Mouse (Mus musculus) layer of hippocampus, postnatal 36 days (tissue): Measurements from ENCODE around the gene Zfp467. TPM values are rescaled to one million over a fixed set of nuclear protein-coding genes. Genes with fewer than 3 reads are reported as not detected.

Source experiments
- DNase-seq, 2 experiments: peaks; one replicate each; pipeline ENCODE4 v3.0.0; 2022
- total RNA-seq, 2 experiments: library from RNA; stranded (reverse); gene quantifications; 2 replicates each; pipeline ENCODE4 v1.2.3; 2021

Gene Zfp467
- total RNA-seq, 2 experiments from 2014 or later = 21.4 to 22.8 TPM

DNA sequence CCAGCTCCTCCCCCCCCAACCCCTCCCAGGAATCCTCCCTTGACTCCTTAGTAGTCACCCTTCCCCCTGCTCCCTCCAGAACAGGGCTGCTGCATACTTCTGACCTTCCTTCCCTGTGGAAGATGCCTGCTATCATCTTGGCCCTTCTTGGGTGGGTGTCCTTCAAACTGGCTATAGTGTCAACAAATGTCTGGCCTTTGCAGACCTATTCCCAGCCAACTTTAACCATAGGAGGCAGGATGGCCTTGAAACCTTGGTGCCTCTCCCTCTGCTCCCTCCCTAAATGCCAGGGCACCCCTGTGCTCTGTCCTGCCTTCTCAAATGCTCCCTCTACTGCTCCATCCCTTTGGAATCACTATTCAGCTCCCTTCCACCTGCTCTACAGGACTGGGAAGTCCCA is 6.0 kb downstream of the Zfp467 start:
- DNase-seq = no peak

DNA sequence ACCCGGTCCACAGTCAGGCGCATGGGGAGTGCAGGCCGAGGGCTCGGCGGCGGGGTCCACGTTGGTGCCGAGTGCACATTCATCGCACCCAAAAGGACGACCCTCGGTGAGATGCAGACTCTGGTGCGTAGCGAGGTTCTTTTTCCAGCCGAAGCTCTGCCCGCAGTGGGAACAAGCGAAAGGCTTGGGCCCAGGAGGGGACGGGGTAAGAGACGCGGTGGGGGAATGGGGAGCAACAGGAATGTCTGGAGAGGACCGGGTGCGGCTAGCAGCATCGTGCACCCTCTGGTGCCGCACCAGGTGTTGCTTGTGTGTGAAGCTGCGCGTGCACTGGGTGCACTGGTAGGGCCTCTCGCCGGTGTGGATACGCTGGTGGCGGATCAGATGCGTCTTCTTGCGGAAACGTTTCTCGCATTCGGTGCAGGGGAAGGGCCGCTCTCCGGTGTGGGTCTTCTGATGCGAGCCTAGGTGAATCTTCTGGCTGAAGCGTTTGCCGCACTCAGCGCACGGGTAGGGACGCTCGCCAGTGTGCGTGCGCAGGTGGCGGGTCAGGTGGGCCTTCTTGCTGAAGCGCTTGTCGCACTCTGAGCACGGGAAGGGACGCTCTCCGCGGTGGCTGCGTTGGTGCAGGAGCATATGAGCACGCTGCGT is 7.0 kb downstream of the Zfp467 start:
- no peak for DNase-seq

DNA sequence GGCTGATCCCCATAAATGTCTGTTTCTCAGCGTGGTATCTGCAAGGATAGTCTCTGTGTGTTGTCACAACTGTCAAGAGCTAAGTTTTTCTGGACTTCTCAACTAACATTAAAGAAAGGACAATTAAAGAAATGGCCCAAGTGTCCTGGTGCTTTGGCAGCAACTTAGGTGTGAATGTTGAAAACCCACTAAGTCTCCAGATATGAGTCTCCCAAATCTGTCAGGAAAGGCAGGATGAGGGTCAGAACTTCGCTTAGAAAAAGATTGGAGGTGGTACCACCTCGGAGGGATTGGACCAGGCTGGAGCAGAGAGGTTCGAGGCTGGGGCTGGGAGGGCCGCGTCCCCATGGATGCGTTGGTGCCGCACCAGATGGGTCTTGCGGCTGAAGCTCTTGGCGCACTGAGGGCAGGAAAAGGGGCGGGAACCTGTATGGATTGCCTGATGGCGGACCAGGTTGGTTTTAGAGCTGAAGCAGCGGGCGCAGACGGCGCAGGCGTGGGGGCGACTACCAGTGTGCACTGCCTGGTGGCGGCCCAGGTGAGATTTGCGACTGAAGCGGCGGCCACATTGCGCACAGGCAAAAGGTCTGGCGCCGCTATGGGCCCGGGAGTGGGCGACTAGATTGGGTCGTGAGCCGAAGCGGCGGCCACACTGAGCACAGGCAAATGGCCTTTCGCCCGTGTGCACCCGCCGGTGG is 7.8 kb downstream of the Zfp467 start:
- DNase-seq = no peak

DNA sequence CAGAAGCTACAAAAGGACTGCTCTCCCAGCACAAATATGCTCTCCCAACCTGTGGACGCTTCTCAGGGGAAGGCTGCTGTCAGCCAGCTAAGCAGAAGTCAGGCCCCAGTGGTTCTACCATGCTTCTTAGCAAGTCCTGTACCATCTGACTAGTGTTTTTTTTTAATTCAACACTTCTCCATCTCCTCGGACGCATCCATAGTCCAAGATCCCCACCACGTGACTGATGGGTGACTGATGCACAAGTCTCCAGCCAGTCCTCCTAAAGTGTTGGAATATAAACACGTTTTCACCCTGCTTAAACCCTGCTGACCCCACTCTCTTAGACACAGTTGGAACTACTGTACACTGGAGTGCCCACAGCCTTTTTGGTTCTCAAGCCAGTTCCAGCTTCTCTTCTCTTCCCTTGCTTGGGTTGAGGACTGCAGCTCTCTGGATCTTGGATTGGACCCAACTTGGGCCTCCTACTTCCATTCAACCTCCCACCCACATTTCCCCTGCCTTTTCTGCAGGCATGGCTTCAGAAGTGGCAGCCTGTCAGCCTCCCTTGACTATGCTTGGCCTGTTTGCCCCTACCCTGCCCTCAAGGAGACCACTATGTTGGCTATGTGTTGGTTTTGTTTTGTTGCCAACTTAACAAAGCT is 9.8 kb downstream of the Zfp467 start:
- no peak for DNase-seq

DNA sequence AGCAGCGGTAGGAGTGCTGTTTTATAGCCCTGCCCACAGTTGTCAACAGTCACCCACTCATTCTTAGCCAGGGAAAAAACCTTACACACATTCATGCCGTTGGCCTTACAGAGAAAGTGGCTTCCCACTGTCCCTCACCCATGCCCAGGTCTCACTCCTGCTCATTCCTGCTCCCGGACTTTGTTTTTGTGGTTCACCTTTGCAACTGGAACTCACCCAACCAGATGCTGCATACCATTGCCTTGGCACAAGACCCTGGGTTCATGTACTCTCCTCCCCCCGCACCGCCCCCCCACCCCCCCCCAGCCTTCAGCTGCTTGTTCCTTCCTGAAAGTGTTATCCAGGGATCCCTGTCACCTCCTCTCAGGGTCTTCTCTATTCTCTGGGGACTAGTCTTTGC is 10.5 kb downstream of the Zfp467 start:
- no peak for DNase-seq

DNA sequence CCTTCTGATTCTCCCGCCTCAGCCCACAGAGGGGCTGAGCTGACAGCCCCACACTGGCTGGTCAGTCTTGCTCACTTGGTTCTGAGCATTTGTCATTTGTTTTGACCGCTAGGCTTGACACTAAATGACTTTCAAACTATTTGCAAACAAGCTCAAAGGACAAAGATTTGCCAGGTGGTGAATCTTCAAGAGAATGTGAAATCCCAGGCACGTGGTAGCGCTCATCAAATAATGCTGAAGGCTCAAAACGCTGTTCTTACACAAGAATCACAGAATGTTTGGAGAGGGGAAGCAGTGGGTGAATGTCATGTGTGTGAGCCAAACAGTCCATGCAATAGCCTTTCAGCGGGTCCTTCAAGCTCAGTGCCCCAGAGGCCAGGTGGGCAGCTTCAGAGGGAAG is 11.0 kb downstream of the Zfp467 start:
- no peak for DNase-seq

DNA sequence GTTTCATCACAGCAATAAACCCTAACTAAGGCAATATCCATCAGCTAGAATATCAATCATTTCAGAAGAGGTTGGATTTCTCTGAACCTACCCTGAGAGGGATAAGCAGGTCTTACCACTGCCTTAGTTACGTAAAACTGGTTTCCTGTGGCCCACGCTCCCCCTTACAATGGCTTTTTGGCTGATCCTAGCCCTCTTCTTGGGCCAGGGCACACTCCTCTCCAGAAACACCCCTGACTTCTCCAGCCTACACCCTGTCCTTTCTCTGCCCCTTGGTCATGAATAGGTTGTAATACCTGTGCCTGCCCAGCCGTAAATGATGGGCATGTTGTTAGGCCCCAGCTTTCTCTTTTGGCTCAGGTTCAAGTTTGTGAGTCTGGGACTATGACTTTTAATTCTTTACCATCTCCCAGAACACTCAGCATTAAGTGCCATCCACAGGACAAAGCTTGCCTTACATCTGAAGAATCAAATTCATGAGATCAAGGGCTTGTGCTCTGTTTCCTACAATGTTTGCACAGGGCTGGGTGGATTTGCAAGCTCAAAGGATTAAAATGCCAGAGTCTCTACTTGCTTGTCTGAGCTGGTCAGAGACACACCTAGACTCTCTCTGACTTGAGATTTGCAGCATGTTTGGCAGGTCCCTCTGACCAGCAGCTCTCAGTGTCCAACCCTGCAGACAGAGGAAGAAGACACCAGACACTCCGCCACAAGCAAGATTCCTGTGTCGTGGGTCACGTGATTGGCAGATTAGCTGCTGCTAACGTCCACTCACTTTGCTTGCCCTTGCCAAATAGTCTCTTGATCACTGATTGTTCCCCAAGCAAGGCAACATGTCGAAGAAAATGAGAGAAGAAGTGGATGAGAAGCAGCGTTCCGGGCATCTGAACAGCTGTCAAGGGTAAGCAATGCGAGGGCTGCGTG is 12.5 kb downstream of the Zfp467 start:
- DNase-seq = no peak

DNA sequence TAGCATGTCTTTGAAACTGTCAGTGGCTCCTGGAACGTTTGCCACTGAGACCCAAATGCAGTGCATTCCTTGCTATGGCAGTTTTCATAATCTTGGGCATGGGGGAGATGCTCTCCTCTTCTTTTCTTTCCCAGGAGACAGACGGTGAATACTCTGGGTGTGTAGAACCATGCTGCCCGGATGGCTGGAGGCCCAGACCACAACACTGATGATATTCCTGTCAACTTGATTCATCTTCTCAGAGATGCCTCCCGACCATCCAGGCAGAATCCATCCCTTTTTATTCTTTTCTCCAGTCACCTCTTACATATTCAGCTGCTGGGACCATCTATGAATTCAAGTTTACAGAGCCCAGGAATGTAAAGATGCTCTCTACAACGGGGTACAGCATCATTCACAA is 14.9 kb downstream of the Zfp467 start:
- DNase-seq = no peak

DNA sequence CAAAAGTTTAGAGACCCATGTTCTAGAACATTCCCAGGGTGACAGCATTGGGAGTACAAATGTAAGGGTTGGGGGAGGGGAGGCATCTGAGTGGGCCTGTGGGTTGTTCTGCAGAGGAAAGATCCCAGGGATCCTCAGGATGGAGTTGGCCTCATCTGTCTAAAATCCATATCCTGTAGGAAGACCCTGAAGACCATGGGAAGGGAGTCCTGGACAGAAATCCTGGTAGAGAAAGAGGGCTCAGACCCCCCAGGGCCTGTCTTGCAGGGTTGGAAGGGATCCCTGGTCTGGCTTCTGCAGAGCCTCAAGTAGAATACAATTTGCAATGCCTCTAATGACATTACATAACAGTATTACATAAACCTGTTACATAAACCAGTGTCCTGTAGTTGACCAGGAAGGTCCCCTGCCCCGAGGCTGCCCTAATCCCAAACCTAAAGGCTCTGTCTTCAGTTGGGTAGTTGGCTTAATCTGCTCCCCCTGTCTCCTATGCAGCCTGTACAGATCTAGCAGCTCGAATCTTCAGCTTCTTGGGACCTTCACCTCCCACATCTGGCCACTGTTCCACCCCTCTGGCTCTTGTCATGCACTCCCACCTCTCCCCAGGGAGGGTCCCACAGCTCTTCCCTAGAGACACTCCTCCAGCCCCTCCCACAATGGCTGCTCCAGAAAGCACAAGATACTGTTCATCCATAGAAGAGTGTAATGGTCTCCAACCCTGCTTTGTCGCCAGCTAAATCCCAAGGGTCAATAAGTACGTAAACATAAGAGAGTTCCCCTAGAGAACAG is 16.7 kb downstream of the Zfp467 start:
- no peak for DNase-seq

DNA sequence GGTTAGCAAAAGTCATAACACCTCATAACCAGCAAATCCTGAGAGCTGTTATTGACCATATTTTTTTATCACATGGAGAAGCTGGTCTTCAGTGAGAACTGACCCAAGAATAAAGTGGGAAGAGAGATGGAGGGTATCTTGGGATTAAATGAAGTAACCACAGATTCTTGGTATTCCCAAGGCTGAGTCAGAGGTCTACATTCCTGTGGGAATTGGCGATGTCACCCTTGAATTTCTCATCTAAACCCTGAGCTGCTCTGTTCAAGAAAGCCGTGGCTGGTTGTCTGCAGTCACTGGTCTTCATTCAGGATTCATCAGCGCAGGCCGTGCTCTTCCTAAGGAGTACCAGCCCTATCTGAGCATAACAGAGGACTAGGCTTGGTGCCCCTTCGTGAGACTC is 18.7 kb downstream of the Zfp467 start:
- no peak for DNase-seq

DNA sequence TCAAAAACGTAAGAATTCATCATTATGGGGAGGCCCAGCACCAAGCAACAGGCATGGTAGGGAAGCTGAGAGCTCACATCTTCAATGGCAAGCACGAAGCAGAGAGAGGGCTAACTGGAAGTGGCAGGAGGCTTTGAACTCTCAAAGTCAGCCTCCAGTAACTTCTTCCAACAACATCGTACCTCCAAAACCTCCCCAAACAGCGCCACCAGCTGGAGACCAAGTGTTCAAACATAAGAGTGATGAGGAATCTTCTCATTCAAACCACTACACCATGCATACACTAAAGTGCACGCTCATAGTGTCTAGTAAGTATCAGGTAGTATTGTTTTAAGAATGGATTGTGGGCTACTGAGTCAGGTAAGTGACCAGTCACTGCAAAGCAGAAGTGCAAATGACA is 21.6 kb downstream of the Zfp467 start:
- DNase-seq = no peak

DNA sequence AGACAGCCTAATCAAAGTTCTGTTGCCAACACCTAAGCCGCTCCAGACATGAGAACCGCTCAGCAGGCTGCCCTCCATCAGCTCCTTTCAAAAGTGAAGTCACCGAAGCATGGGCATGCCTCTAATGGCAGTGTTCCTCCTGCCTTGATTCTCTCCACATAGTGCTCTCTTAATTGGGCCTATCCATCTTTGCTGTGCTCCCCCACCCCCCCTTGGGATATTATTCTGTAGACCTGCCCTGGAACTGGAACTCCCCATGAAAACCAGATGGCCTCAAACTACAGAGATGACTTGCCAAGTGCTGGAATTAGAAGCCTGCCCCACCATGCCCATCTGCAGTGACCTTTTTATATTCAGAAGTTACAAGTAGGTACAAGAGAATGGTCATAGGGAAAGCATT is 22.3 kb downstream of the Zfp467 start:
- no peak for DNase-seq

DNA sequence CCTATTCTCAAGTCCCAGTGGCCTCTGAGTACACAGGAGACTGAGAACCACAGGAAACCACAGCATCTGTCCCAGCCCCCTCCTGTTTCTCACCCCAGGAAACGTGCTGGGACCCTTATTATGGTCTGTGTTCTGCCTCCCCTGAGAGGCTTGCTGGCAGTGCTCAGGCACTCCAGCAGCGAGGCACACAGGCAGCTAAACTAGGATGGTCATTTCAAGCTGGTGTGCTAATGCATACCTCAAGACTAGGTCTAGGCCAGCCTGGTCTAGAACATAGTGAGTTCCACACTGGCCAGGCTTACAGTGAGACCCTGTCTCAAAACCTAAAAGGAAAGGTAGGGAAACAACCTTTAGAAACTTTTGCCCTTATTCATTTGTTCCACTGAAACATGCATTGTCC is 25.0 kb downstream of the Zfp467 start:
- DNase-seq = no peak

DNA sequence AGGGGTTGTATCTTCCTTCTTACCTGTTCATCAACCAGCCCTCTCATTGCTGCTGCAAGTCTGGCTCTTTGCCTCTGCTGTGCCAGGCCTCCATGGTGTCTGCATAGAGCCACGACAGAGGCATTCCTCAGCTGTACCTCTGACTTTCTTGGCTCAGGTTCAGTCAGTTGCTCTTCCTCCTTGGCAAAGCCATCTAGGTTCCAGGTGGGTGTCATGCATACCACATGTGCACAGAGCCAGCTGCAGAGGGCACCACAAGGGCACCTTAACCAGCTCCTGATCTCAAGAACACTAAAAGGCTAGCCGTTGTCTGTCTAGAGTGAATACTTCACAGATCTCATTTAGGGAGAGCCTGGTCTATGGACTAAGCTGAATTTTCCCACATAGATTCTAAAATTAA is 29.1 kb downstream of the Zfp467 start:
- no peak for DNase-seq

DNA sequence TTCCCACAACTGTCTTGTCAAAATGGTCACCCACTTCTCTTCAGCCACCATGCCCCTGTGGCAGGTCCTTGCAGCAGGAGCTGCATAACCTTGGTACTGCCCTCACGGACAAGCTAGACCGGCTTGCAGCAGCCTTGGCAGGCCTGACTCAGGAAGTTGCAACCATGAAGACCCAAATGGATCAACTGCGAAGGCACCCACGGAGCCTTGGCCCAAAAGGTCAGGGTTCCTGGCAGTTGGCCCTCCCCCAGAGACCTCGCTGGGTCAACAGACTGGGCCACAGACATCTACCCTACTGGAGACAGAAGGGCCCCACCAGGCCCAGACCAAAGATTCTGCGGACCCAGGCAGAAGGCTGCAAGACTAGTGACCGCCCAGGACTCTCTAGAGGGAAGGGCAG is 30.0 kb downstream of the Zfp467 start:
- DNase-seq = no peak

DNA sequence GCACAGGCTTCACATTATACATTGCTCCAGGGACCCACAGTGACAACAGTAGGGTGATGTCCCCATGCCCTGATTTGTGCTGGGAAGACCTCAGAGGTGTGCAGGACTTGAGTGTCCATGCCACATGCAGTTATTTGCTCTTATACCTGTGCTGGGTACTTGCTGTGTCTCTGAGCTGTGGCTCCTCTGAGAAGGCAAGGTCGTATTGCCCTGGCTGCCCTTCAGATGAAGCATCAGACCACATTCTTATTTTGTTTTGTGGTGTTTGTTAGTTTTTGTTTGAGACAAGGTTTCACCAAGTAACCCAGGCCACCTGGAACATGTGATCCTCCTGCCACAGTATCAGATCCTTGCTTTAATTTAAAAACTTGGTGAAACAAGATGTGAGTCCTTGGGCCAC is 30.7 kb downstream of the Zfp467 start:
- no peak for DNase-seq

DNA sequence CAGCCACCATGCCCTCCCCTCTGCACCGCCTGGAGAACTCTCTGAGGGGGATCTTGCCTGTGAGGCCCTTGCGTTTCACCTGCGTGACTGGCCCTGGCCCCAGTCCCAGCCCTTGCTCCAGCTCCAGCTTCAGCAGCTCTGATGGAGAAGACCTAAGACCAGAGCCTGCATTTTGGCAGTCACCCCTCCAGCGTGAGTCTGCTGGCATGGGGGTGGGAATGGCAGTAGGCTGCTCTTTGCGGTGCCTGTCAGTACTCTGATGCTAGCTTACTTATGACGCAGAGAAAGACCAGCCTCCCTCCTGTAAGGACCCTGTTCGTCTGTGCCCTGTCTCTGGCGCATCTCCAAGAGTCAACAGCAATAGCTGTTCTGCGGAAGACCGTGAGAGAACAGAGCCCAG is 32.5 kb downstream of the Zfp467 start:
- DNase-seq = no peak

DNA sequence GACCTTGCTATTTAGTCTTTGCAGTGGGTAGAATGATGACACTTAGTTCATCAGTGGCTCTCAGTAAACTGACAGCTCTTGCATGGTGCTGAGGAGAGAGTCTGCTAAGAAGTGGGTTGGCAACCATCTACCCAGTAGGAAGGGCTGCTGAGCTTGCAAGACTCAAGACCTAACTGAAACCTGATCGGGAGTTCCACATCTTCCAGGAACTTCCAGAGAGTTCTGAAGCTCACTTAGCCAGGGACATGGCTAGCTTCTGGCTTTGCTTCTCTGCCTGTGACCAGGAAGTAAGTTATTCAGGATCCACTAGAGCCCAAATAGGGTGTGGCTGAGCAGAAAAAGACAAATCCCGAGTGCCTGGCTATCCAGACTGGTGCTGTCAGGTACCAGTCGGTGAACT is 33.0 kb downstream of the Zfp467 start:
- DNase-seq = no peak

DNA sequence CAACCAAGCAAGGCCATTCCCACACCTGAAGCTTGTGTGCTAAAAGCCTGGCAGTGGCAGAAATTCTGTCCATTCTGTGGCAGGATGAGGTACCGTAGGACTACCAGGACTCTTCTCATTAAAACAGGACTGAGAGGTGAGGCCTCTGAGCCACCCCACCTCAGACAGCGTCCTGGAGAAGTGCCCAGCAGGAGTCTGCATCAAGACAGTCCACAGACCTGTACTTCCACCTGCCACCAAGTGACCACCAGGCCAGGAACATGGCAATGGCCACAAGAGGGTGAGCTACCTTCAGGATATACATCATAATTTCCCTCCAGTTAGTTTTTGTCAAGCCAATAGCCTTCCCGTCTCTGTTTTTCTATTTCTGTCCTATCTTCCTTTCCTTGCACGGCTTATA is 33.5 kb downstream of the Zfp467 start:
- DNase-seq = no peak

DNA sequence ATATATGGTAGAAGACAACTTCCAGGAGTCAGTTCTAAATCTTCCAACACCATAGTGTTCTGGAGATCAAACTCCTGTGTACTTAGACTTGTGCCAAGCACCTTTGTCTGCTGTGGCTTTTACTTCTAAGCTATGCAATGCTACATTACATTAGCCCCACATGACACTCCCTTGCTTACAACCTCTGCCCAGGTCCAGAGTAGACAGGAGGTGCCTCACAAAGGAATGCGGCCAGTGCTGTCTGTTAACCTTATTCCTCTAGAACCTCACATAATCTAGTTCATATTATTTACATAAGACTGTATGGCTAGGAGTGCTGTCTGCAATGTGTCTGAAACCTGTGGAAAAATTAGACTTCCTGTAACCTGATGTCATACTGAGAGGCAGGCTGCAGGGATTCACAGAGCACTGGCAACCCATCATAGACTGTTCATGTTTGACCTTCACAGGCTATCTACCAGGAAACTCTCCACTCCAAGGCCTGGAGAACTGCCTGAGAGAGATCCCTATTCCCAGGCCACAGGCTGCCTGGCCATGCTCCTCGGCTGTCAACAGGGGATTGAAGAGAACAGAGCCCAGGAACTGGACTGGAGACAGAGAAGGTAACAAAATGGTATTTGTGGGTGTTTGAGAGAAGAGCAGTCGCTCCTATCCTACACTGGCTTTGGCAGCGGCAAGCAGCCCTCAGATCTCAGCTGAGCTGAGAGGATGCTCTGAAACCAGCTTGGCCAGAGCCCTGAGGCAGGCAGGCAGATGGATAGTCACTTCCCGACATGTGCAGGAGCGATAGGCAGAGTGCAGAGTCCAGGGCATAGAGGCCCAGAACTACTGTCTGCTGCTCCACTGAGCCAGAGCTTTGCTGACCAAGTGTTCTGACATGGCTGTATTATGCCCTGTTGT is 34.2 kb downstream of the Zfp467 start:
- no peak for DNase-seq

DNA sequence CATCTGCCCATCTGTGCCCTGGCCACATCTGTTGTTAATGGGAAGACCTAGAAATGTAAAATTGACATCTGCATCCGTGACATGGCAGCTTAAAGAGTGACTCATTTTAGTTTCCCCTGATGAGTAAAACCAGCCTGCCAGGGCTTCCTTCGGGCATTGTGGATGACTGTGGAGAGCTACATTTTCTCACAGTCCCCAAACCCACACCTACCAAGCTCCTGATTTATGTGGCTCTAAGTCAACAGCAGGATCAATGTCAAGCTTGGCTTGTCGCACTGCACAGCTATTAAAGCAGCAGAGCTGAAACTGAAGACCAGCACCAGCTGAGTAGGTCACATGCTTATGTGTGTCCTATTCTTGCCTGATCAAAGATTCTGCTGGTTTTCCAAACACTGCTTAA is 35.1 kb downstream of the Zfp467 start:
- DNase-seq = no peak
